Mouse (Mus musculus) WW6 (cell line): ENCODE data around the gene Muc3.

Experiments used
- DNase-seq: peaks from one replicate; pipeline ENCODE4 v3.0.0-alpha.2; 2013; ENCODE audit warnings: low read depth, low spot score

Muc3 gene

DNA sequence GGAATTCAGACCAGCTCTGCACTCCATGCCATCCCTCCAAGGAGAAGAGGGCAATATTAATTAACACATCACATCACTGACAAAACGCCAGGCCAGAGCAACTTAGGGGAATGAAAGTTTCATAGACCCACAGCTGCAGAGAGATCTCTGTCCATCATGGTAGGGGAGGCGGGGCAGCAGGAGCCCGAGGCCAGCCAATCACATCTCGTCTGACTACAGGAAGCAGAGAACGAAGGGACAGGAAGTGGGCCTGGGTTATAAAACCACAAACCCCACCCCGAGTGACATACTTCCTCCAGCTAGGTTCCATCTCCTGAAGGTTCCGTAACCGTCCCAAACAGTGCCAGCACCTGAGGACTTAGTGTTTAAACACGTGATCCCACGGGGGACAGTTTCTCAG is 54.0 kb downstream of the Muc3 start:
- DNase-seq, result no peak

DNA sequence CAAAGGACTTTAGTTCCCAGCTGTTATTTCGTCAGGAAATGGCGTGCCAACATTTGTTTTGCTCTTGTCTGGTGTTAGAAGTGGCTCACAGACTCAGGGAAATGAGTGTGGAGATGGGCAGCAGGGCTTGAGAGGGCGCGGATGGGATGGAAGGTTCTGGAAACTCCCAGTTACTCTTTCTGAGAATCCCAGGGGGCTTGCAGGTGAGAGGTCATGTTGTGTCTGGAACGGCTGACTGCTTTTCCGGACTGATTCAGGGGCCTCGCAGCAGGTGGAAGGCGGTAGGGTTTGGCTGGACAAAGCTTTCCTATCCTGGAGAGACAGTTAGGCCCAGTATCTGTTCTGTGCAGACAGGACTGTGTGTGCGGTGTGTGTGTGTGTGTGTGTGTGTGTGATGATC is 55.4 kb downstream of the Muc3 start:
- DNase-seq, result no peak

- DNase-seq, result no peak
These were observed 57.6 kb downstream of the Muc3 start for GRCm38 (mm10) chr5:137091560-137091959.

GRCm38 (mm10) chr5:137090870-137091269 is 58.3 kb downstream of the Muc3 start:
- DNase-seq, result no peak

GRCm38 (mm10) chr5:137087410-137087809 is 61.7 kb downstream of the Muc3 start:
- DNase-seq, result no peak

DNA sequence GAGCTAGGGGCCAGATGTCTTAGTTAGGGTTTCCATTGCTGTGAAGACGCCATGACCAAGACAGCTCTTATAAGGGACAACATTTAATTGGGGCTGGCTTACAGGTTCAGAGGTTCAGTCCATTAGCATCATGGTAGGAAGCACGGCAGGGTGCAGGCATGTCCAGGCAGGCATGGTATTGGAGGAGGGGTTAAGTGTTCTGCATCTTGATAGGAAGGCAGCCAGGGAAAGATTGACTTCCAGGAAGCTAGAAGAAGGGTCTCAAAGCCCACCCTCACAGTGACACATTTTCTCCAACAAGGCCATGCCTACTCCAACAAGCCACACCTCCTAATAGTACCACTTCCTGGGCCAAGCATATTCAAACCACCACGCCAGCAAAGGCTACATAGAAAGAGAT is 63.4 kb downstream of the Muc3 start:
- DNase-seq, result no peak

- no peak for DNase-seq
These were observed 64.1 kb downstream of the Muc3 start for GRCm38 (mm10) chr5:137085021-137085420.
